Mouse (Mus musculus) c-Kit-positive CD71-negative TER-119-negative erythroid progenitor cells, embryonic 14.5 days (primary cell): ENCODE results near the gene Tbc1d10c.
"Not testable (repeated sequence)": the region's sequence is repeated elsewhere in the genome, so short reads cannot be mapped to it uniquely, and the experiment has no call there.

Experiments used
- DNase-seq: peaks from one replicate; pipeline ENCODE4 v3.0.0-alpha.2; 2013; ENCODE audit warnings: low read depth

Gene Tbc1d10c

GRCm38 (mm10) chr19:4143759-4144268, 47.3 kb downstream of the Tbc1d10c start, which contains the start of gene Cabp4:
TSS of gene Cabp4 (minus strand) at chr19:4144033.
- DNase-seq = no peak

- DNase-seq = no peak
These were observed 48.5 kb downstream of the Tbc1d10c start for GRCm38 (mm10) chr19:4142416-4143173.

GRCm38 (mm10) chr19:4140147-4140546, 50.9 kb downstream of the Tbc1d10c start:
- no peak for DNase-seq

- no peak for DNase-seq
These were observed 51.6 kb downstream of the Tbc1d10c start, which contains the start of gene Gpr152 for GRCm38 (mm10) chr19:4139446-4139845. TSS of gene Gpr152 (plus strand) at chr19:4139787.

GRCm38 (mm10) chr19:4137913-4138312, 53.2 kb downstream of the Tbc1d10c start:
- DNase-seq = no peak

GRCm38 (mm10) chr19:4136463-4136862, 54.6 kb downstream of the Tbc1d10c start:
- DNase-seq = no peak

- not testable (repeated sequence) for DNase-seq
These were observed 55.1 kb downstream of the Tbc1d10c start for GRCm38 (mm10) chr19:4135963-4136345.

GRCm38 (mm10) chr19:4135229-4135962, 55.7 kb downstream of the Tbc1d10c start:
- DNase-seq = not testable (repeated sequence)

- DNase-seq = no peak
These were observed 56.7 kb downstream of the Tbc1d10c start for GRCm38 (mm10) chr19:4134354-4134753.
